Mouse (Mus musculus) kidney, adult 2 months (tissue): ENCODE data around the gene Pcsk2. TPM values are rescaled to one million over a fixed set of nuclear protein-coding genes. Genes with fewer than 3 reads are reported as not detected.

Source experiments
- DNase-seq: peaks from one replicate; pipeline ENCODE4 v3.0.0; 2021
- H3K27ac ChIP-seq: fragments of 200-500 bp; 2 replicates; pipeline ENCODE4 v1.5.1; 2012; ENCODE audit warnings: low read depth, low read length, control low read depth, inconsistent platforms; ENCODE audit not compliant: insufficient read depth
- H3K27me3 ChIP-seq: fragments of 200-500 bp; replicated peaks from 2 replicates; pipeline ENCODE4 v1.6.1; 2012; ENCODE audit warnings: mild to moderate bottlenecking, moderate library complexity, low read length, inconsistent platforms; ENCODE audit not compliant: control insufficient read depth, insufficient read depth
- H3K36me3 ChIP-seq: fragments of 200-500 bp; 2 replicates; pipeline ENCODE4 v1.6.1; 2012; ENCODE audit warnings: mild to moderate bottlenecking, moderate library complexity, low read length, inconsistent platforms; ENCODE audit not compliant: control insufficient read depth, insufficient read depth
- H3K4me1 ChIP-seq: fragments of 200-500 bp; 2 replicates; pipeline ENCODE4 v1.6.1; 2011; ENCODE audit warnings: low read length; ENCODE audit not compliant: control insufficient read depth, insufficient read depth
- H3K4me3 ChIP-seq: fragments of 200-500 bp; 2 replicates; pipeline ENCODE4 v1.5.1; 2011; ENCODE audit warnings: mild to moderate bottlenecking, low read depth, low read length, control low read depth; ENCODE audit not compliant: insufficient read depth
- CTCF ChIP-seq: fragments of 200-500 bp; conservative IDR thresholded peaks from 2 replicates; pipeline ENCODE4 v1.5.1; 2011; ENCODE audit warnings: low read depth, mild to moderate bottlenecking, control low read depth, low read length, moderate library complexity, mixed read lengths; ENCODE audit not compliant: insufficient read depth, insufficient read length
- POLR2A ChIP-seq: fragments of 200-500 bp; IDR thresholded peaks from one replicate; pipeline ENCODE4 v1.6.1; 2011; ENCODE audit warnings: low read depth, low read length, control low read depth
- WGBS: fragments of 180-500 bp; shearing (Covaris S2); methylation state at CpG from one replicate; pipeline ENCODE4 v1.1.7; 2018; 5-methylcytosine and 5-hydroxymethylcytosine counted together
- polyA plus RNA-seq: library from polyadenylated mRNA; depleted of rRNA; stranded (reverse); fragments of >200 nt; gene quantifications from 2 replicates; pipeline ENCODE4 v1.2.3, GENCODE M21; 2012

The Pcsk2 gene
- polyA plus RNA-seq, 1 experiment = 0.11 TPM

- TF ChIP-seq CTCF = no peak
- TF ChIP-seq POLR2A = no peak
- Histone ChIP-seq H3K36me3 (no peaks in the 10 kb centered on the region), H3K4me3 (no peak overlapping the region), H3K4me1 (no peaks in the 10 kb centered on the region), H3K27me3 (no peaks in the 10 kb centered on the region), H3K27ac (no peak overlapping the region)
- 67% methylated on average over 10 of the region's 10 CpGs for WGBS
- no peak for DNase-seq
Measured at GRCm38 (mm10) chr2:143732501-143732900, 186.5 kb downstream of the Pcsk2 start.

- TF ChIP-seq POLR2A (no peak), CTCF (no peak)
- Histone ChIP-seq H3K4me1 (no peaks in the 10 kb centered on the region), H3K27me3 (no peaks in the 10 kb centered on the region), H3K27ac (no peak overlapping the region), H3K36me3 (no peaks in the 10 kb centered on the region), H3K4me3 (no peak overlapping the region)
- 77% methylated on average over 3 of the region's 3 CpGs for WGBS
- DNase-seq = no peak
Measured at GRCm38 (mm10) chr2:143735442-143735841, 189.5 kb downstream of the Pcsk2 start.

- Histone ChIP-seq H3K4me3 (no peak overlapping the region), H3K27me3 (no peaks in the 10 kb centered on the region), H3K4me1 (no peaks in the 10 kb centered on the region), H3K27ac (no peak overlapping the region), H3K36me3 (no peaks in the 10 kb centered on the region)
- WGBS = 59% methylated on average over 7 of the region's 7 CpGs
- no peak for DNase-seq
- TF ChIP-seq CTCF = no peak
- no peak for TF ChIP-seq POLR2A
Measured at GRCm38 (mm10) chr2:143739475-143740226, 193.7 kb downstream of the Pcsk2 start.

- Histone ChIP-seq H3K27ac (no peak overlapping the region), H3K4me1 (no peaks in the 10 kb centered on the region), H3K36me3 (no peaks in the 10 kb centered on the region), H3K4me3 (no peak overlapping the region), H3K27me3 (no peaks in the 10 kb centered on the region)
- TF ChIP-seq POLR2A (no peak), CTCF (no peak)
- WGBS = 78% methylated on average over 5 of the region's 5 CpGs
- DNase-seq = no peak
Measured at GRCm38 (mm10) chr2:143742436-143742835, 196.5 kb downstream of the Pcsk2 start.

GRCm38 (mm10) chr2:143743081-143743480 is 197.1 kb downstream of the Pcsk2 start:
- 51% methylated on average over 4 of the region's 4 CpGs for WGBS

GRCm38 (mm10) chr2:143752051-143752788 is 206.3 kb downstream of the Pcsk2 start:
- no peaks in the 10 kb centered on the region for H3K27me3 ChIP-seq
- no peak overlapping the region for H3K4me3 ChIP-seq
- no peak overlapping the region for H3K27ac ChIP-seq
- no peaks in the 10 kb centered on the region for H3K4me1 ChIP-seq
- TF ChIP-seq POLR2A (no peak), CTCF (no peak)
- no peaks in the 10 kb centered on the region for H3K36me3 ChIP-seq
- 43% methylated on average over 9 of the region's 9 CpGs for WGBS
- no peak for DNase-seq

More at GRCm38 (mm10) chr2:143743081-143743480, 197.1 kb downstream of the Pcsk2 start:
- Histone ChIP-seq H3K4me3 (no peak overlapping the region), H3K27me3 (no peaks in the 10 kb centered on the region), H3K36me3 (no peaks in the 10 kb centered on the region), H3K4me1 (no peaks in the 10 kb centered on the region), H3K27ac (no peak overlapping the region)
- no peak for DNase-seq
- TF ChIP-seq POLR2A (no peak), CTCF (no peak)

- peak; percentile 41 for DNase-seq
- Histone ChIP-seq H3K27me3 (no peaks in the 10 kb centered on the region), H3K4me3 (no peak overlapping the region), H3K4me1 (0 out of 2 replicates have a peak, but pooled peaks cover 2% of the 10 kb centered on the region), H3K36me3 (no peaks in the 10 kb centered on the region), H3K27ac (no peak overlapping the region)
- TF ChIP-seq POLR2A (no peak), CTCF (no peak)
- 10% methylated on average over 4 of the region's 4 CpGs for WGBS
Measured at GRCm38 (mm10) chr2:143776448-143776847, 230.5 kb downstream of the Pcsk2 start.
